Mouse (Mus musculus) ES-E14 (cell line): Measurements from ENCODE around the gene Slc35e4. TPM values are rescaled to one million over a fixed set of nuclear protein-coding genes. Genes with fewer than 3 reads are reported as not detected.

ENCODE experiments used
- DNase-seq: peaks from one replicate; pipeline ENCODE4 v3.0.0-alpha.2; 2013; ENCODE audit warnings: low read depth, low spot score
- H3K27ac ChIP-seq: 2 replicates; pipeline ENCODE4 v1.5.1; 2012; ENCODE audit warnings: low read depth, mild to moderate bottlenecking, low read length, moderate library complexity, mixed read lengths; ENCODE audit not compliant: poor library complexity, insufficient read depth, severe bottlenecking
- H3K36me3 ChIP-seq: 2 replicates; pipeline ENCODE4 v1.6.1; 2012; ENCODE audit warnings: mild to moderate bottlenecking, low read length, moderate library complexity, mixed read lengths; ENCODE audit not compliant: control insufficient read depth, poor library complexity, insufficient read depth, severe bottlenecking
- H3K4me1 ChIP-seq, 2 experiments: fragments of 150-350 bp in 1 of 2; sonication (generic) in 1 of 2; 2 replicates each; pipeline ENCODE4 v1.6.1; 2012; ENCODE audit warnings: low read length in 2 of 2, mild to moderate bottlenecking in 1 of 2, mixed read lengths in 1 of 2; ENCODE audit not compliant: control insufficient read depth in 2 of 2, insufficient read depth in 2 of 2, poor library complexity in 1 of 2
- H3K4me3 ChIP-seq, 2 experiments: fragments of 150-350 bp in 1 of 2; sonication (generic) in 1 of 2; 2 replicates each; pipeline ENCODE4 v1.5.1; 2012; ENCODE audit warnings: low read length in 2 of 2, low read depth in 1 of 2, mild to moderate bottlenecking in 1 of 2, mixed read lengths in 1 of 2; ENCODE audit not compliant: insufficient read depth in 1 of 2, poor library complexity in 1 of 2, severe bottlenecking in 1 of 2
- H3K9ac ChIP-seq: 2 replicates; pipeline ENCODE4 v1.6.1; 2012; ENCODE audit warnings: low read depth, mild to moderate bottlenecking, low read length, mixed read lengths; ENCODE audit not compliant: poor library complexity, insufficient read depth, severe bottlenecking
- H3K9me3 ChIP-seq: fragments of 150-350 bp; sonication (generic); 2 replicates; pipeline ENCODE4 v1.6.1; 2012; ENCODE audit warnings: low read depth, mild to moderate bottlenecking, low read length; ENCODE audit not compliant: control insufficient read depth, insufficient read depth
- CHD2 ChIP-seq: IDR thresholded peaks from 2 replicates; pipeline ENCODE4 v1.6.1; 2014; ENCODE audit warnings: mild to moderate bottlenecking, low read depth, low read length, inconsistent platforms
- HCFC1 ChIP-seq: IDR thresholded peaks from 2 replicates; pipeline ENCODE4 v1.6.1; 2012; ENCODE audit warnings: low read length, inconsistent platforms, borderline replicate concordance; ENCODE audit not compliant: insufficient read depth
- MAFK ChIP-seq: IDR thresholded peaks from 2 replicates; pipeline ENCODE4 v1.6.1; 2014; ENCODE audit warnings: mild to moderate bottlenecking, low read depth, low read length, inconsistent platforms; ENCODE audit not compliant: insufficient read depth
- ZC3H11A ChIP-seq: IDR thresholded peaks from 2 replicates; pipeline ENCODE4 v1.6.1; 2012; ENCODE audit warnings: low read depth, mild to moderate bottlenecking, inconsistent platforms, low read length, borderline replicate concordance
- ZNF384 ChIP-seq: IDR thresholded peaks from 2 replicates; pipeline ENCODE4 v1.6.1; 2012; ENCODE audit warnings: low read depth, low read length, inconsistent platforms
- in situ Hi-C, 2 experiments: fragments of 600-800 bp; cut with MboI; formaldehyde crosslinking; loops; one replicate each; pipeline ENCODE4 v1.15.1; 2025; ENCODE audit warnings: low sequenced_read_pairs in 2 of 2, inconsistent platforms in 1 of 2; ENCODE audit not compliant: unreplicated experiment in 2 of 2
- total RNA-seq: library from RNA; depleted of rRNA; stranded (reverse); fragments of 300-350 nt; gene quantifications from 2 replicates; pipeline ENCODE4 v1.2.3, GENCODE M21; 2012

The Slc35e4 gene
- total RNA-seq, 1 experiment: 18.2 TPM

- peak within 1 kb of the TSS; percentile 70 to 78 for H3K4me3 ChIP-seq
- TF ChIP-seq ZNF384: no peak
- no peak for TF ChIP-seq ZC3H11A
- no peak for TF ChIP-seq MAFK
- TF ChIP-seq HCFC1: no peak
- no peak for TF ChIP-seq CHD2
Measured at GRCm38 (mm10) chr11:3863454-3864112, 50.9 kb downstream of the Slc35e4 start, which contains the start of gene Osbp2. Osbp2 (minus strand) TSS chr11:3863903.

DNA sequence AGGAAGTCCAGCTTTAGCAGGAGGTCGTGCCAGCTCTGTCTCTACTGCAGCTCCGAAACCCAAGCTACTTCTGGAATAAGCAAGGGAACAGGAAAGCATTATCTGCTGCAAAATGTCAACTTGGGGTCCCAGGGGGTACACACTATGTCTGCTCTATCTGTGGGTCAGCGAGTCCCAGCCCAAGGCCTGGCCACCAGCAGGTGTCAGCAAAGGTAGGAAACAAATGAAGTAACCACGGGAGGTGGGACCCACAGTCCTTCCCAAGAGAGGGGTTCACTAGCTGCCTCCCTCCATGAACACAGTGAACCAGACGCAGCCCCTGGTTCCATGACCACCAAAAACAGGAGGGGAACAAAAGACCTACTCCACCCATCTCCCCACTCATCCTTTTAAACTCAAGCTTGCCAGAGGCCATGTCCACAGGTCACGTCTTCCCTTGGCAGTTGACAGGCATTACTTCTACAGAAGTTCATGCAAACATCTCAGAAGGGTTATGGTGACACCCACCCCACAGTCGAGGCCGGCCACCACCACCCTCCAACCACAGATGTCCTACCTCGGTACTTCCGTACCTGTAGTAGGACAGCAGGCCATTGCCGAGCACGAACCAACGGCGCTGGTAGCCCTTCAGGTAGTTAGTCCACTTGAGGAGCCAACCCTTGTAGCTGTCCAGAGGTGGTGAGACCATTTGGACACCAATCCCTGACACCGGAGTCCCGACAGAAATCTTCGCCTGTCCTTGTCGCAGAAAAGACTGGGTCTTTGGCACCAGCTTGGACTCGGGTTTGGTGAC is 51.6 kb downstream of the Slc35e4 start:
- in situ Hi-C loops: no loop called here
- no peaks in the 10 kb centered on the region for H3K9me3 ChIP-seq
- H3K36me3 ChIP-seq: no peaks in the 10 kb centered on the region
- H3K4me3 ChIP-seq: peak overlapping the region in 1 of 2 experiments; percentile 78; a peak in 1 of 4 replicates
- no peak for DNase-seq
- H3K9ac ChIP-seq: no peak overlapping the region
- H3K27ac ChIP-seq: no peak overlapping the region
- TF ChIP-seq MAFK (no peak), ZC3H11A (no peak), ZNF384 (no peak)
- H3K4me1 ChIP-seq: peaks cover 0 to 2% of the 10 kb centered on the region in 2 experiments; a peak in 1 of 4 replicates

More at GRCm38 (mm10) chr11:3863454-3864112, 50.9 kb downstream of the Slc35e4 start, which contains the start of gene Osbp2:
- no peaks in the 10 kb centered on the region for H3K9me3 ChIP-seq
- peak within 1 kb of the TSS; percentile 55 for H3K9ac ChIP-seq
- H3K27ac ChIP-seq: no peak within 1 kb of the TSS
- DNase-seq: no peak
- H3K36me3 ChIP-seq: no peaks in the 10 kb centered on the region
- peaks cover 0 to 2% of the 10 kb centered on the region in 2 experiments; a peak in 1 of 4 replicates for H3K4me1 ChIP-seq
- in situ Hi-C loops: no loop called here

DNA sequence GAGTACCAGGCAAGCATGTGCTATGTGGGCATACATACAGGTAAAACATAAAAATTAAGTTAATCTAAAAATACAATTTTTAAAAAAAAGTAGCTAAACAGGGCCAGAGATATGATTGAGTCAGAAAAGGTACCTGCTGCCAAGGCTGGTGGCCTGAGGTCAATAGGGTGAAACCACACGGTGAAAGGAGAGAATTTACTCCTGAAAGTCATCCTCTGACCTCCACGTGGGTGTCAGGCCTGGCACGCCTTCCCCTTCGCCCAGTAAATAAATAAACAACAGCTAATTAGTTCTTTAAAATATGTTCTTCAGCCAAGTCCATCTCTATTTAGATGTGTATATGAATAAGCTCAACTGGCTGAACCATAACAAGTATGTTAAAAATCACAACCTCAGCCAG is 54.1 kb downstream of the Slc35e4 start:
- Histone ChIP-seq H3K4me3 (no peak overlapping the region), H3K9me3 (no peaks in the 10 kb centered on the region), H3K27ac (no peak overlapping the region), H3K9ac (no peak overlapping the region), H3K36me3 (no peaks in the 10 kb centered on the region), H3K4me1 (no peaks in the 10 kb centered on the region; a peak in 1 of 4 replicates)
- TF ChIP-seq MAFK (no peak), HCFC1 (no peak), CHD2 (no peak), ZC3H11A (no peak), ZNF384 (no peak)
- in situ Hi-C loops: no loop called here
- DNase-seq: no peak

DNA sequence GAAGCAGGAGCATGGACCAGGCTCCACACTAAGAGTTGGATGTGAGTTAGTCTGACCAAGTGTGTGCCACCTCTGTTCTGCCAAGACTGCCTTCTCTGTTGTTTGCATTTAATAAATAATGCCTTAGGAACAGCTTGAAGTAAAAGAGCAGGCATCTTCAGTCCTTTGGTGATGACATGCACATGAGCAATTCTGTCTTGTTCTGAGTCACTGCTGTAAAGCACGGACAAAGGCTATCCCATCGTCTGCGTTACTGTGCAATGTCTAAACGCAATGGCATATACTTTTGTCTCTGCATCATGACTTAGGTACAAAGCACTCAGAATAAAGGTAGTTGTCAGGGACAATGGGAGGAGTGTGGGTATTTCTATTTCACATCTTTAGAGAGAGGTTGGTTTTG is 54.7 kb downstream of the Slc35e4 start:
- Histone ChIP-seq H3K9me3 (no peaks in the 10 kb centered on the region), H3K4me3 (no peak overlapping the region), H3K27ac (no peak overlapping the region), H3K9ac (no peak overlapping the region), H3K4me1 (no peaks in the 10 kb centered on the region; a peak in 1 of 4 replicates), H3K36me3 (no peaks in the 10 kb centered on the region)
- in situ Hi-C loops: no loop called here
- no peak for DNase-seq
- TF ChIP-seq MAFK (no peak), ZNF384 (no peak), ZC3H11A (no peak), CHD2 (no peak), HCFC1 (no peak)
